Mouse (Mus musculus) MEL (cell line): ENCODE results near the gene Gsg1l.

Experiments
- CTCF ChIP-seq, 3 experiments: IDR thresholded peaks in 2 of 3; conservative IDR thresholded peaks in 1 of 3; 2 replicates each; pipeline ENCODE4 v1.5.1; 2011 to 2012; ENCODE audit warnings: low read length in 3 of 3, low read depth in 2 of 3, mild to moderate bottlenecking in 2 of 3, improper control_type of control experiment in 1 of 3, inconsistent platforms in 1 of 3, mixed read lengths in 1 of 3, moderate library complexity in 1 of 3; ENCODE audit not compliant: control insufficient read depth in 1 of 3, insufficient read depth in 1 of 3, poor library complexity in 1 of 3, severe bottlenecking in 1 of 3
- ELF1 ChIP-seq: IDR thresholded peaks from 2 replicates; pipeline ENCODE4 v1.6.1; 2014; ENCODE audit warnings: low read depth, mild to moderate bottlenecking, inconsistent platforms, low read length, improper control_type of control experiment, moderate library complexity
- EP300 ChIP-seq, 2 experiments: IDR thresholded peaks; 2 replicates each; pipeline ENCODE4 v1.6.1; 2011; ENCODE audit warnings: improper control_type of control experiment in 2 of 2, low read length in 2 of 2, low read depth in 1 of 2, mild to moderate bottlenecking in 1 of 2
- GATA1 ChIP-seq: IDR thresholded peaks from 2 replicates; pipeline ENCODE4 v1.6.1; 2011; ENCODE audit warnings: low read depth, low read length, improper control_type of control experiment
- HCFC1 ChIP-seq: IDR thresholded peaks from 2 replicates; pipeline ENCODE4 v1.6.1; 2012; ENCODE audit warnings: low read depth, mild to moderate bottlenecking, inconsistent platforms, low read length, improper control_type of control experiment, moderate library complexity
- KAT2A ChIP-seq: conservative IDR thresholded peaks from 2 replicates; pipeline ENCODE4 v1.6.1; 2012; ENCODE audit warnings: low read depth, low read length, improper control_type of control experiment, inconsistent platforms
- POLR2A ChIP-seq, 2 experiments: IDR thresholded peaks; 2 replicates each; pipeline ENCODE4 v1.6.1; 2011 to 2012; ENCODE audit warnings: low read length in 2 of 2, mild to moderate bottlenecking in 2 of 2, control low read depth in 1 of 2, improper control_type of control experiment in 1 of 2, low read depth in 1 of 2, moderate library complexity in 1 of 2; ENCODE audit not compliant: control insufficient read depth in 1 of 2, insufficient read depth in 1 of 2, poor library complexity in 1 of 2
- POLR2AphosphoS2 ChIP-seq: IDR thresholded peaks from 2 replicates; pipeline ENCODE4 v1.6.1; 2011; ENCODE audit warnings: low read length, improper control_type of control experiment
- POLR2AphosphoS5 ChIP-seq: IDR thresholded peaks from 2 replicates; pipeline ENCODE4 v1.6.1; 2012; ENCODE audit warnings: low read depth, borderline replicate concordance, mild to moderate bottlenecking, inconsistent platforms, low read length, moderate library complexity, mixed read lengths
- RAD21 ChIP-seq: IDR thresholded peaks from 2 replicates; pipeline ENCODE4 v1.6.1; 2011; ENCODE audit warnings: mild to moderate bottlenecking, low read depth, low read length, improper control_type of control experiment
- TAL1 ChIP-seq: IDR thresholded peaks from 2 replicates; pipeline ENCODE4 v1.6.1; 2012; ENCODE audit warnings: mild to moderate bottlenecking, inconsistent platforms, low read length, moderate library complexity, mixed read lengths
- USF2 ChIP-seq, 2 experiments: IDR thresholded peaks; 2 replicates each; pipeline ENCODE4 v1.6.1; 2011 to 2012; ENCODE audit warnings: improper control_type of control experiment in 2 of 2, low read length in 2 of 2, borderline replicate concordance in 1 of 2, inconsistent platforms in 1 of 2, low read depth in 1 of 2, mild to moderate bottlenecking in 1 of 2; ENCODE audit not compliant: insufficient read depth in 1 of 2
- ZKSCAN1 ChIP-seq: IDR thresholded peaks from 2 replicates; pipeline ENCODE4 v1.6.1; 2012; ENCODE audit warnings: low read depth, mild to moderate bottlenecking, inconsistent platforms, low read length, improper control_type of control experiment, moderate library complexity

GRCm38 (mm10) chr7:125948973-125949372 lies 133.2 kb downstream of the Gsg1l start:
- no peak for TF ChIP-seq POLR2A (IDR thresholded peaks at IDR 0.05; ENCODE audit: control insufficient read depth in 1 of 2, insufficient read depth in 1 of 2, low read depth in 1 of 2, low read length in 2 of 2, poor library complexity in 1 of 2)
- TF ChIP-seq KAT2A, result no peak
- TF ChIP-seq POLR2AphosphoS2, result no peak
- no peak for TF ChIP-seq POLR2AphosphoS5
- no peak for TF ChIP-seq GATA1
- TF ChIP-seq CTCF (IDR thresholded peaks at IDR 0.05 in 2 of 3, conservative IDR thresholded peaks at IDR 0.05 in 1 of 3; ENCODE audit: control insufficient read depth in 1 of 3, insufficient read depth in 1 of 3, low read depth in 2 of 3, low read length in 3 of 3, poor library complexity in 1 of 3, severe bottlenecking in 1 of 3), result no peak
- no peak for TF ChIP-seq ELF1
- TF ChIP-seq TAL1, result no peak
- TF ChIP-seq HCFC1, result no peak
- TF ChIP-seq ZKSCAN1, result no peak
- TF ChIP-seq USF2 (IDR thresholded peaks at IDR 0.05; ENCODE audit: borderline replicate concordance in 1 of 2, insufficient read depth in 1 of 2, low read depth in 1 of 2, low read length in 2 of 2), result no peak
- no peak for TF ChIP-seq EP300 (IDR thresholded peaks at IDR 0.05; ENCODE audit: low read depth in 1 of 2, low read length in 2 of 2)
- TF ChIP-seq RAD21, result no peak
